26 mouse cellular contexts compared by ENCODE assay signal in genomic region chr3:105908976-105909375, GRCm38 (mm10). TPM values are rescaled to one million over a fixed set of nuclear protein-coding genes. Genes with fewer than 3 reads are reported as not detected.
DNase-seq lines count a peak whose midpoint lies in the region; ATAC-seq and TF ChIP-seq lines count a peak whose summit lies in the region.
"Had no signal": no experiment of that assay in that cellular context is flagged by ENCODE, and none has a peak within 500 bp of the region (broad histone marks: within the 10 kb centered on the region; RNA-seq: fewer than 3 reads in every experiment).

No protein-coding gene starts in this region.

- H3K4me3 ChIP-seq in heart, adult 2 months = no peak overlapping the region
- no peak overlapping the region for H3K4me3 ChIP-seq in intestine, embryonic 14.5 days (ENCODE audit: low read depth, low read length)
- H3K4me3 ChIP-seq in intestine, embryonic 16.5 days (ENCODE audit: low read length) = no peak overlapping the region
- no peak overlapping the region for H3K4me3 ChIP-seq in liver, postnatal 0 days (ENCODE audit: low read depth, low read length)
- H3K4me3 ChIP-seq in liver, embryonic 12.5 days = no peak overlapping the region
- H3K4me3 ChIP-seq: embryonic facial prominence, embryonic 10.5 days; embryonic facial prominence, embryonic 12.5 days; forebrain, embryonic 13.5 days; forebrain, embryonic 15.5 days had no signal

- peaks cover 1% of the 10 kb centered on the region for H3K4me1 ChIP-seq in heart, adult 2 months (ENCODE audit: control insufficient read depth, insufficient read depth, low read length)
- H3K4me1 ChIP-seq in intestine, embryonic 14.5 days (replicated peaks; ENCODE audit: control insufficient read depth, insufficient read depth, low read length) = no peaks in the 10 kb centered on the region
- no peaks in the 10 kb centered on the region for H3K4me1 ChIP-seq in intestine, embryonic 16.5 days (ENCODE audit: control insufficient read depth, insufficient read depth, low read length)
- peaks cover 21% of the 10 kb centered on the region for H3K4me1 ChIP-seq in liver, postnatal 0 days (ENCODE audit: insufficient read depth)
- H3K4me1 ChIP-seq in liver, embryonic 12.5 days = peaks cover 42% of the 10 kb centered on the region
- H3K4me1 ChIP-seq: embryonic facial prominence, embryonic 12.5 days; forebrain, embryonic 15.5 days had no signal

- TF ChIP-seq CTCF in heart, adult 2 months (IDR thresholded peaks at IDR 0.05) = no peak
- TF ChIP-seq CTCF in liver, postnatal 0 days (IDR thresholded peaks at IDR 0.05; ENCODE audit: low read depth) = no peak

- intact Hi-C loops in heart, adult 2 months (cut with DNase I) = no loop called here

- H3K79me2 ChIP-seq in heart, adult 2 months (replicated peaks; ENCODE audit: control insufficient read depth, insufficient read depth, low read length) = no peaks in the 10 kb centered on the region

- WGBS in heart, adult 2 months = 84% methylated on average over 4 of the region's 4 CpGs
- WGBS in intestine, embryonic 14.5 days = 92% methylated on average over 4 of the region's 4 CpGs
- WGBS in intestine, embryonic 16.5 days = 88% methylated on average over 4 of the region's 4 CpGs
- 82% methylated on average over 4 of the region's 4 CpGs for WGBS in liver, postnatal 0 days (ENCODE audit: insufficient replicate concordance)
- WGBS in liver, embryonic 12.5 days (ENCODE audit: insufficient replicate concordance) = 75% methylated on average over 4 of the region's 4 CpGs

- DNase-seq in heart, adult 11 months = peak; percentile 73
- DNase-seq in heart, adult 2 months = no peak
- DNase-seq in intestine, embryonic 14.5 days (ENCODE audit: low spot score) = peak; percentile 32
- peak; percentile 5 for DNase-seq in liver, postnatal 0 days
- DNase-seq: adrenal gland, adult 8-10 months; adrenal gland, postnatal 14 days; adrenal gland, postnatal 36 days; B cell, adult 2 months; cerebellum, adult 11-12 months; cerebellum, adult 2 months; cerebellum, adult 9-10 months; cerebellum, postnatal 10 days; cerebellum, postnatal 25 days had no signal

- TF ChIP-seq POLR2A in heart, adult 2 months (IDR thresholded peaks at IDR 0.05; ENCODE audit: insufficient read depth, low read depth, low read length) = no peak

- H3K4me2 ChIP-seq in intestine, embryonic 14.5 days (ENCODE audit: low read length) = no peak overlapping the region
- no peak overlapping the region for H3K4me2 ChIP-seq in intestine, embryonic 16.5 days (ENCODE audit: low read depth, low read length)
- no peak overlapping the region for H3K4me2 ChIP-seq in liver, postnatal 0 days (ENCODE audit: low read depth, low read length)
- H3K4me2 ChIP-seq in liver, embryonic 12.5 days = no peak overlapping the region
- H3K4me2 ChIP-seq: embryonic facial prominence, embryonic 12.5 days; forebrain, embryonic 13.5 days; forebrain, embryonic 15.5 days had no signal

- H3K27me3 ChIP-seq in heart, adult 2 months (ENCODE audit: control insufficient read depth, insufficient read depth, low read length) = no peaks in the 10 kb centered on the region
- H3K27me3 ChIP-seq in intestine, embryonic 14.5 days (replicated peaks; ENCODE audit: control insufficient read depth, insufficient read depth, low read length) = no peaks in the 10 kb centered on the region
- H3K27me3 ChIP-seq in intestine, embryonic 16.5 days (replicated peaks; ENCODE audit: control insufficient read depth, insufficient read depth, low read length) = no peaks in the 10 kb centered on the region
- H3K27me3 ChIP-seq in liver, postnatal 0 days (ENCODE audit: insufficient read depth, low read length) = no peaks in the 10 kb centered on the region
- peaks cover 5% of the 10 kb centered on the region; the same call in 1 of the 2 replicates for H3K27me3 ChIP-seq in liver, embryonic 12.5 days (replicated peaks)
- H3K27me3 ChIP-seq: CH12.LX; embryonic facial prominence, embryonic 12.5 days; forebrain, embryonic 13.5 days; forebrain, embryonic 15.5 days had no signal

- H3K27ac ChIP-seq in heart, adult 2 months = no peak overlapping the region
- H3K27ac ChIP-seq in intestine, embryonic 14.5 days (ENCODE audit: low read depth) = no peak overlapping the region
- no peak overlapping the region for H3K27ac ChIP-seq in intestine, embryonic 16.5 days (ENCODE audit: low read length)
- H3K27ac ChIP-seq in liver, postnatal 0 days (ENCODE audit: low read depth) = no peak overlapping the region
- no peak overlapping the region for H3K27ac ChIP-seq in liver, embryonic 12.5 days
- H3K27ac ChIP-seq: embryonic facial prominence, embryonic 10.5 days; embryonic facial prominence, embryonic 12.5 days; forebrain, embryonic 13.5 days; forebrain, embryonic 15.5 days had no signal

- TF ChIP-seq EP300 in heart, adult 2 months (IDR thresholded peaks at IDR 0.05; ENCODE audit: insufficient read depth, low read depth, low read length) = no peak
- no peak for TF ChIP-seq EP300 in liver, postnatal 0 days (IDR thresholded peaks at IDR 0.05; ENCODE audit: low read depth)

- no peaks in the 10 kb centered on the region for H3K9me3 ChIP-seq in intestine, embryonic 14.5 days (ENCODE audit: control insufficient read depth, low read length)
- H3K9me3 ChIP-seq in intestine, embryonic 16.5 days (ENCODE audit: control insufficient read depth, low read length) = no peaks in the 10 kb centered on the region
- H3K9me3 ChIP-seq in liver, postnatal 0 days (ENCODE audit: low read length) = no peaks in the 10 kb centered on the region
- H3K9me3 ChIP-seq in liver, embryonic 12.5 days (replicated peaks) = no peaks in the 10 kb centered on the region
- H3K9me3 ChIP-seq: embryonic facial prominence, embryonic 10.5 days; embryonic facial prominence, embryonic 12.5 days; forebrain, embryonic 13.5 days; forebrain, embryonic 15.5 days; G1E had no signal

- H3K9ac ChIP-seq in heart, adult 2 months (ENCODE audit: low read depth, low read length) = no peak overlapping the region
- no peak overlapping the region for H3K9ac ChIP-seq in intestine, embryonic 14.5 days (ENCODE audit: low read length)
- H3K9ac ChIP-seq in intestine, embryonic 16.5 days (ENCODE audit: low read depth, low read length) = no peak overlapping the region
- no peak overlapping the region for H3K9ac ChIP-seq in liver, postnatal 0 days (replicated peaks)
- no peak overlapping the region for H3K9ac ChIP-seq in liver, embryonic 12.5 days
- H3K9ac ChIP-seq: embryonic facial prominence, embryonic 12.5 days; forebrain, embryonic 13.5 days; forebrain, embryonic 15.5 days had no signal

- H3K36me3 ChIP-seq in heart, adult 2 months (ENCODE audit: control insufficient read depth, insufficient read depth, low read length) = no peaks in the 10 kb centered on the region
- H3K36me3 ChIP-seq in intestine, embryonic 14.5 days (ENCODE audit: control insufficient read depth, insufficient read depth, low read length) = no peaks in the 10 kb centered on the region
- no peaks in the 10 kb centered on the region for H3K36me3 ChIP-seq in intestine, embryonic 16.5 days (ENCODE audit: control insufficient read depth, insufficient read depth, low read length)
- no peaks in the 10 kb centered on the region for H3K36me3 ChIP-seq in liver, postnatal 0 days (replicated peaks; ENCODE audit: insufficient read depth, low read length)
- H3K36me3 ChIP-seq in liver, embryonic 12.5 days = no peaks in the 10 kb centered on the region
- H3K36me3 ChIP-seq: embryonic facial prominence, embryonic 10.5 days; embryonic facial prominence, embryonic 12.5 days; forebrain, embryonic 15.5 days; G1E had no signal

- no peak for ATAC-seq in intestine, embryonic 14.5 days (replicated peaks; ENCODE audit: low FRiP score, low TSS enrichment, low read depth)
- ATAC-seq in intestine, embryonic 16.5 days = no peak
- no peak for ATAC-seq in liver, postnatal 0 days
- ATAC-seq in liver, embryonic 12.5 days = no peak
- ATAC-seq: activated CD4-positive, CD25-positive, alpha-beta regulatory T cell, adult 4 months; CD4-positive, CD25-positive, alpha-beta regulatory T cell, adult 4 months; forebrain, embryonic 13.5 days; forebrain, embryonic 15.5 days; Patski had no signal

RNA-seq across cellular contexts. Expression of gene I830077J02Rik, which starts 23.5 kb away (rescaled TPM):
- 1 to 10 TPM in 1 of 2 experiments, under 1 TPM in 1; 0.97 to 2.3 TPM for total RNA-seq in heart, adult 2 months (2021)
- 0.72 and 0.76 TPM in 2 replicates for polyA plus RNA-seq in heart, adult 2 months (2012; rRNA removed)
- polyA plus RNA-seq in intestine, embryonic 14.5 days (2014; fragmentation: Nextera tagmentation; extraction: Ambion mirVana) = 1.1 and 1.2 TPM in 2 replicates
- 1.1 and 1.7 TPM in 2 replicates for polyA plus RNA-seq in intestine, embryonic 16.5 days (2015; fragmentation: Nextera tagmentation; extraction: Ambion mirVana)
- 3.9 and 5.4 TPM in 2 replicates for polyA plus RNA-seq in liver, postnatal 0 days (2015; fragmentation: Nextera tagmentation; extraction: Ambion mirVana)
- polyA plus RNA-seq in liver, embryonic 12.5 days (2016; fragmentation: Nextera tagmentation; extraction: Ambion mirVana) = 4.0 and 4.4 TPM in 2 replicates

RNA-seq across cellular contexts. Expression of gene Tmigd3, which starts 38.3 kb away (rescaled TPM):
- under 1 TPM in 1 of 2 experiments, not detected in 1; 0.31 TPM for total RNA-seq in heart, adult 2 months (2021)
- polyA plus RNA-seq in heart, adult 2 months (2012; rRNA removed) = 0.35 TPM in 1 of 2 replicates, not detected in the other
- polyA plus RNA-seq in intestine, embryonic 14.5 days (2014; fragmentation: Nextera tagmentation; extraction: Ambion mirVana) = 0.18 TPM in 1 of 2 replicates, not detected in the other
- polyA plus RNA-seq in intestine, embryonic 16.5 days (2015; fragmentation: Nextera tagmentation; extraction: Ambion mirVana) = 0.79 and 0.89 TPM in 2 replicates
- polyA plus RNA-seq in liver, postnatal 0 days (2015; fragmentation: Nextera tagmentation; extraction: Ambion mirVana) = 0.13 TPM in 1 of 2 replicates, not detected in the other
- 0.30 TPM in 1 of 2 replicates, not detected in the other for polyA plus RNA-seq in liver, embryonic 12.5 days (2016; fragmentation: Nextera tagmentation; extraction: Ambion mirVana)
- total RNA-seq: adrenal gland, adult 18-20 months; adrenal gland, adult 8-10 months; adrenal gland, postnatal 14 days had no signal
- polyA plus RNA-seq: activated CD4-positive, CD25-positive, alpha-beta regulatory T cell, adult 4 months; CD4-positive, CD25-positive, alpha-beta regulatory T cell, adult 4 months; embryonic facial prominence, embryonic 10.5 days; embryonic facial prominence, embryonic 12.5 days; forebrain, embryonic 13.5 days; Patski had no signal

RNA-seq across cellular contexts. Expression of gene Adora3, which starts 38.3 kb away (rescaled TPM):
- total RNA-seq in heart, adult 2 months (2021) = not detected
- polyA plus RNA-seq in heart, adult 2 months (2012; rRNA removed) = 0.37 and 0.94 TPM in 2 replicates
- 0.17 TPM in 1 of 2 replicates, not detected in the other for polyA plus RNA-seq in intestine, embryonic 14.5 days (2014; fragmentation: Nextera tagmentation; extraction: Ambion mirVana)
- 0.36 and 0.72 TPM in 2 replicates for polyA plus RNA-seq in intestine, embryonic 16.5 days (2015; fragmentation: Nextera tagmentation; extraction: Ambion mirVana)
- 0.62 and 0.92 TPM in 2 replicates for polyA plus RNA-seq in liver, postnatal 0 days (2015; fragmentation: Nextera tagmentation; extraction: Ambion mirVana)
- polyA plus RNA-seq in liver, embryonic 12.5 days (2016; fragmentation: Nextera tagmentation; extraction: Ambion mirVana) = 0.17 and 0.39 TPM in 2 replicates
- polyA plus RNA-seq: CD4-positive, CD25-positive, alpha-beta regulatory T cell, adult 4 months; embryonic facial prominence, embryonic 10.5 days; forebrain, embryonic 11.5 days; G1E; Patski had no signal

RNA-seq across cellular contexts. Expression of gene Wdr77, which starts 50.2 kb away (rescaled TPM):
- 10 to 100 TPM; 37.8 to 39.6 TPM for total RNA-seq in heart, adult 2 months (2021)
- 40.9 and 58.5 TPM in 2 replicates for polyA plus RNA-seq in heart, adult 2 months (2012; rRNA removed)
- 159 and 169 TPM in 2 replicates for polyA plus RNA-seq in intestine, embryonic 14.5 days (2014; fragmentation: Nextera tagmentation; extraction: Ambion mirVana)
- 106 and 118 TPM in 2 replicates for polyA plus RNA-seq in intestine, embryonic 16.5 days (2015; fragmentation: Nextera tagmentation; extraction: Ambion mirVana)
- polyA plus RNA-seq in liver, postnatal 0 days (2015; fragmentation: Nextera tagmentation; extraction: Ambion mirVana) = 28.9 and 32.4 TPM in 2 replicates
- 86.6 and 90.0 TPM in 2 replicates for polyA plus RNA-seq in liver, embryonic 12.5 days (2016; fragmentation: Nextera tagmentation; extraction: Ambion mirVana)

RNA-seq across cellular contexts. Expression of gene Atp5f1, which starts 50.9 kb away (rescaled TPM):
- 1,000 to 10,000 TPM; 1,076 to 1,219 TPM for total RNA-seq in heart, adult 2 months (2021)
- polyA plus RNA-seq in heart, adult 2 months (2012; rRNA removed) = 478 and 1,133 TPM in 2 replicates
- polyA plus RNA-seq in intestine, embryonic 14.5 days (2014; fragmentation: Nextera tagmentation; extraction: Ambion mirVana) = 498 and 500 TPM in 2 replicates
- 672 and 703 TPM in 2 replicates for polyA plus RNA-seq in intestine, embryonic 16.5 days (2015; fragmentation: Nextera tagmentation; extraction: Ambion mirVana)
- 436 and 461 TPM in 2 replicates for polyA plus RNA-seq in liver, postnatal 0 days (2015; fragmentation: Nextera tagmentation; extraction: Ambion mirVana)
- 368 TPM in 2 replicates for polyA plus RNA-seq in liver, embryonic 12.5 days (2016; fragmentation: Nextera tagmentation; extraction: Ambion mirVana)

Comparison
In these comparisons a context has a peak if more than half of its experiments do, and no peak if none do; other contexts are left out.
1. DNase-seq: peak in heart, adult 11 months (single experiment), intestine, embryonic 14.5 days (single experiment) and liver, postnatal 0 days (single experiment); none in heart, adult 2 months (0 of 2).